Mouse (Mus musculus) heart, postnatal 0 days (tissue): ENCODE results near the gene Clip3. TPM values are rescaled to one million over a fixed set of nuclear protein-coding genes. Genes with fewer than 3 reads are reported as not detected.
A peak's percentile ranks its signal among the peaks of the same experiment; 100 is the strongest.

Experiments
- ATAC-seq: fragments of 200-750 bp; cut with Nextera tagmentation; 2 replicates; pipeline ENCODE4 v1.8.0; 2017; ENCODE audit warnings: low read depth, moderate number of reproducible peaks, moderate library complexity; ENCODE audit not compliant: insufficient read depth
- DNase-seq: peaks from one replicate; pipeline ENCODE4 v3.0.0-alpha.2; 2016; ENCODE audit warnings: low spot score
- H3K27ac ChIP-seq: fragments of 300-500 bp; sonication (generic); 2 replicates; pipeline ENCODE4 v1.5.1; 2014; ENCODE audit warnings: low read depth, mild to moderate bottlenecking
- H3K27me3 ChIP-seq: fragments of 300-500 bp; sonication (generic); 2 replicates; pipeline ENCODE4 v1.6.1; 2014; ENCODE audit warnings: low read length, mixed read lengths; ENCODE audit not compliant: control insufficient read depth, insufficient read depth
- H3K36me3 ChIP-seq: fragments of 300-500 bp; sonication (generic); replicated peaks from 2 replicates; pipeline ENCODE4 v1.6.1; 2014; ENCODE audit warnings: low read length, mixed read lengths; ENCODE audit not compliant: control insufficient read depth, insufficient read depth
- H3K4me1 ChIP-seq: fragments of 300-500 bp; sonication (generic); 2 replicates; pipeline ENCODE4 v1.6.1; 2014; ENCODE audit warnings: antibody characterized with exemption; ENCODE audit not compliant: control insufficient read depth, insufficient read depth
- H3K4me2 ChIP-seq: fragments of 300-500 bp; sonication (generic); 2 replicates; pipeline ENCODE4 v1.6.1; 2014; ENCODE audit warnings: low read depth, mild to moderate bottlenecking, low read length, moderate library complexity
- H3K4me3 ChIP-seq: fragments of 300-500 bp; sonication (generic); 2 replicates; pipeline ENCODE4 v1.5.1; 2014; ENCODE audit warnings: low read depth, low read length
- H3K9ac ChIP-seq: fragments of 300-500 bp; sonication (generic); replicated peaks from 2 replicates; pipeline ENCODE4 v1.6.1; 2014; ENCODE audit warnings: low read depth, low read length, mixed read lengths
- H3K9me3 ChIP-seq: fragments of 300-500 bp; sonication (generic); replicated peaks from 2 replicates; pipeline ENCODE4 v1.6.1; 2016; ENCODE audit warnings: low read length; ENCODE audit not compliant: control insufficient read depth
- CTCF ChIP-seq: IDR thresholded peaks from 2 replicates; pipeline ENCODE4 v1.5.1; 2016; ENCODE audit warnings: antibody characterized with exemption, control low read depth, low read depth
- EP300 ChIP-seq: IDR thresholded peaks from 2 replicates; pipeline ENCODE4 v1.6.1; 2016; ENCODE audit warnings: antibody characterized with exemption, low read depth
- WGBS: fragments of 180-500 bp; shearing (Covaris S2); extraction: QIAGEN DNeasy Blood & Tissue Kit; methylation state at CpG from one replicate; pipeline ENCODE4 v1.1.7; 2014; 5-methylcytosine and 5-hydroxymethylcytosine counted together
- polyA plus RNA-seq: library from polyadenylated mRNA; unstranded; fragments of >200 nt; fragmentation: Nextera tagmentation; extraction: Ambion mirVana; gene quantifications from 2 replicates; pipeline ENCODE4 v1.2.1, GENCODE M21; 2015
- total RNA-seq: library from RNA; depleted of rRNA; stranded (reverse); fragments of >200 nt; gene quantifications from 2 replicates; pipeline ENCODE4 v1.2.3, GENCODE M21; 2014; ENCODE audit warnings: low replicate concordance

The Clip3 gene
- total and polyA plus RNA-seq, 2 experiments from 2014 or later, result 3.1 to 22.4 TPM

DNA sequence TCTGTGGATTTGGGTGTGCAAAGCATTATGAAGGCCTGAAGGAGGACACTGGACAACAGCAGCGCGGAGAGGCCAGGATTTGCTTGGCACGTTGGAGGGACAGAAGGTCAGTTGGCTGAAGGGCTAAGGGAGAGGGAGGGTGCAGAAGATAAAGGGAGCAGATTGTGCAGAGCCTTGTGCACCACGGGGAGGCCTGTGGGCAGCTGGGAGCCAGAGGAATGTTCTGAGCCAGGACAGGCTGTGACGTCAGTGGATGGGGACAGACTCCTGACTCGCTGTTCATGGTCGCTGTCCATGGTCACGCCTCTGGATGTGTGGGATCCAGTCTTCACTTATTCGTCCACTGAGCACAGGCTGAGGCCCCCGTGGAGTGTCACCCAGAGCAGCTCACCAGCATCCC is 3.6 kb downstream of the Clip3 start:
- H3K36me3 ChIP-seq, result no peaks in the 10 kb centered on the region
- TF ChIP-seq CTCF, result no peak
- no peak for TF ChIP-seq EP300
- peak; percentile 67; the same call in 1 of the 2 replicates for ATAC-seq

GRCm38 (mm10) chr7:30296816-30297215 is 5.3 kb downstream of the Clip3 start:
- Histone ChIP-seq H3K27me3 (no peaks in the 10 kb centered on the region), H3K4me1 (no peaks in the 10 kb centered on the region), H3K9ac (no peak overlapping the region), H3K4me3 (no peak overlapping the region), H3K9me3 (no peaks in the 10 kb centered on the region), H3K36me3 (no peaks in the 10 kb centered on the region), H3K4me2 (no peak overlapping the region), H3K27ac (no peak overlapping the region)
- ATAC-seq, result no peak
- no peak for DNase-seq
- TF ChIP-seq EP300 (no peak), CTCF (no peak)
- 88% methylated on average over 15 of the region's 15 CpGs for WGBS

More for the DNA sequence above, 3.6 kb downstream of the Clip3 start:
- WGBS, result 32% methylated on average over 10 of the region's 10 CpGs
- H3K4me3 ChIP-seq, result no peak overlapping the region
- H3K9ac ChIP-seq, result no peak overlapping the region
- peak; percentile 86 for DNase-seq
- H3K27ac ChIP-seq, result no peak overlapping the region
- no peaks in the 10 kb centered on the region for H3K27me3 ChIP-seq
- H3K9me3 ChIP-seq, result no peaks in the 10 kb centered on the region
- H3K4me2 ChIP-seq, result no peak overlapping the region
- H3K4me1 ChIP-seq, result 0 out of 2 replicates have a peak, but pooled peaks cover 6% of the 10 kb centered on the region

DNA sequence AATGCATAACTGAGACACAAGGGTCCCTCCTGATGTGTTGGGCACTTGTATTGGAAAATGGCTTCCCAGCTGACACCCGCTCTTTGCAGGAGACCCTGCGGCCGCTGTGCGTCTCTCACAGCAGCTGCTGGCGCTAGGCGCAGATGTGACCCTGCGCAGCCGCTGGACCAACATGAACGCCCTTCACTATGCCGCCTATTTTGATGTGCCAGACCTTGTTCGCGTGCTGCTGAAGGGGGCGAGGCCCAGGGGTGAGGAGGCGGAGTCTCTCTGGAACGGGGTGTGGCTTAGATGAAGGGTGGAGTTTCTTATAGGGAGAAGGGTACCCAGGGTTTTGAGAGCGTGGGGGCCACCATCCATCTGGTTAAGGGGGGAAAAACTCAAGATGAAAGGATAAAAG is 5.7 kb downstream of the Clip3 start:
- 76% methylated on average over 16 of the region's 16 CpGs for WGBS
- Histone ChIP-seq H3K4me3 (no peak overlapping the region), H3K27ac (no peak overlapping the region)

DNA sequence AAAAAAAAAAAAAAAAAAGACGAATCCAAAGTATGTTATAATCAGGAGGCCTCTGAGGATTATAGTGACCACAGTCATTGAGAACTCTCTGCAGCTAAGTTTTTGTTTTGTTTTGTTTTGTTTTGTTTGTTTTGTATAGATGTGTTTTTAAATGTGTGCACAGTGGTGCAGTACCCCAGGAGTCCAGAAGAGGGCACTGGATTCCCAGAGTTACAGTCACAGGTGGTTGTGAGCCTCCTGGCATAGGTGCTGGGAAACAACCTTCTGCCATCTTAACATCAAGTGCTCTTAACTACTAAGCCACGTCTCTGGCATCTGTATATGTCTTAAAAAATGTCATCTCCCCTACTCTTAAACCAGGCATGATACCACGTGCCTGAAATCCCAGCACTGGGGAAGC is 9.4 kb downstream of the Clip3 start:
- TF ChIP-seq EP300 (no peak), CTCF (peak; percentile 45)
- no peaks in the 10 kb centered on the region for H3K9me3 ChIP-seq
- no peaks in the 10 kb centered on the region for H3K36me3 ChIP-seq
- no peak for DNase-seq
- no peak overlapping the region for H3K4me3 ChIP-seq
- no peaks in the 10 kb centered on the region for H3K27me3 ChIP-seq
- H3K9ac ChIP-seq, result no peak overlapping the region
- ATAC-seq, result no peak
- no peaks in the 10 kb centered on the region for H3K4me1 ChIP-seq
- H3K4me2 ChIP-seq, result no peak overlapping the region
- no peak overlapping the region for H3K27ac ChIP-seq
- 48% methylated on average over 3 of the region's 3 CpGs for WGBS

More for the DNA sequence above, 5.7 kb downstream of the Clip3 start:
- DNase-seq, result no peak
- Histone ChIP-seq H3K4me1 (no peaks in the 10 kb centered on the region), H3K9me3 (no peaks in the 10 kb centered on the region), H3K27me3 (no peaks in the 10 kb centered on the region), H3K9ac (no peak overlapping the region), H3K36me3 (no peaks in the 10 kb centered on the region), H3K4me2 (no peak overlapping the region)
- no peak for ATAC-seq
- TF ChIP-seq CTCF (no peak), EP300 (no peak)

- 91% methylated on average over 16 of the region's 16 CpGs for WGBS
- Histone ChIP-seq H3K9me3 (no peaks in the 10 kb centered on the region), H3K27ac (no peak overlapping the region), H3K4me2 (no peak overlapping the region), H3K4me3 (no peak overlapping the region), H3K9ac (no peak overlapping the region), H3K4me1 (peaks cover 10% of the 10 kb centered on the region; the same call in 1 of the 2 replicates), H3K27me3 (no peaks in the 10 kb centered on the region), H3K36me3 (peaks cover 4% of the 10 kb centered on the region)
- TF ChIP-seq CTCF (peak; percentile 37), EP300 (no peak)
- ATAC-seq, result no peak
- DNase-seq, result no peak
Observed at GRCm38 (mm10) chr7:30306083-30306779, 14.7 kb downstream of the Clip3 start.
